Mouse (Mus musculus): Measurements from ENCODE around the gene Trpd52l3.

DNA sequence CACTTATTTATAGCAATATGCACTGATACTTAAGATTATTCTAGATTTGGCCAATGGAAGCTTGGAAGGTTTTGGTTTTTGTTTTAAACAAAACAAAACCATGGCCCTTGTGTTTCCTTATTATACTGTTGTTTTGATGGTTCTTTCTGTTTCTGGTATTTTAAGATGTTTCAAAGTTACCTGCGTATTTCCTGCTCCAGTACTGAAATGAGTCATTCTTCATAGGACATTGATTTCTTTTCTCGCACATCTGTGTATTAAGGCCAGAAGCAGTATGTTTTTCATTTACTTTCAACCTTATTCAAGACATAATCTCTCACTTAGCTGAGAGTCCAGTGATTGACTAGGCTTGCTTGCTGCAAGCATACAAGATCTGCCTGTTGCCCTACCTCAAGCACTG is 40.1 kb downstream of the Trpd52l3 start:
- no peak for TF ChIP-seq CTCF (IDR thresholded peaks at IDR 0.05; ENCODE audit: low read depth)
- TF ChIP-seq EP300 (IDR thresholded peaks at IDR 0.05; ENCODE audit: low read depth), result no peak
